Mouse (Mus musculus) small intestine, adult 2 months (tissue): ENCODE results near the gene Fndc3b.

Source experiments
- CTCF ChIP-seq: fragments of 200-500 bp; IDR thresholded peaks from 2 replicates; pipeline ENCODE4 v1.5.1; 2012; ENCODE audit warnings: low read depth, mild to moderate bottlenecking, control low read depth, inconsistent platforms, low read length, moderate library complexity, mixed read lengths; ENCODE audit not compliant: insufficient replicate concordance, insufficient read length; ENCODE audit errors: extremely low read depth
- POLR2A ChIP-seq: fragments of 200-500 bp; IDR thresholded peaks from 2 replicates; pipeline ENCODE4 v1.6.1; 2012; ENCODE audit warnings: low read depth, mild to moderate bottlenecking, control low read depth, inconsistent platforms, low read length, moderate library complexity

GRCm38 (mm10) chr3:27551005-27551404, 160.1 kb downstream of the Fndc3b start:
- no peak for TF ChIP-seq CTCF
- TF ChIP-seq POLR2A = no peak
